Mouse (Mus musculus) CH12.LX (cell line): ENCODE measurements around the gene Akt3. TPM values are rescaled to one million over a fixed set of nuclear protein-coding genes. Genes with fewer than 3 reads are reported as not detected.

Source experiments
- DNase-seq: peaks from one replicate; pipeline ENCODE4 v3.0.0-alpha.2; 2013; ENCODE audit errors: extremely low read depth
- H3K27ac ChIP-seq: 2 replicates; pipeline ENCODE4 v1.5.1; 2012; ENCODE audit warnings: low read depth, mild to moderate bottlenecking, control low read depth, moderate library complexity; ENCODE audit not compliant: insufficient read depth
- H3K27me3 ChIP-seq: replicated peaks from 2 replicates; pipeline ENCODE3; 2012; ENCODE audit warnings: inconsistent platforms
- H3K36me3 ChIP-seq, 2 experiments: replicated peaks in 1 of 2; 2 replicates each; pipeline versions ENCODE3 to v1.6.1; 2012; ENCODE audit warnings: inconsistent platforms in 1 of 2, low read length in 1 of 2, mild to moderate bottlenecking in 1 of 2, mixed read lengths in 1 of 2, moderate library complexity in 1 of 2; ENCODE audit not compliant: control insufficient read depth in 1 of 2, insufficient read depth in 1 of 2
- H3K4me1 ChIP-seq, 2 experiments: 2 replicates each; pipeline ENCODE4 v1.6.1; 2012; ENCODE audit warnings: inconsistent platforms in 1 of 2, moderate library complexity in 1 of 2; ENCODE audit not compliant: insufficient read depth in 2 of 2, control insufficient read depth in 1 of 2
- H3K4me2 ChIP-seq: 2 replicates; pipeline ENCODE4 v1.6.1; 2012; ENCODE audit warnings: low read depth, mild to moderate bottlenecking, control low read depth; ENCODE audit not compliant: poor library complexity, insufficient read depth, severe bottlenecking
- H3K4me3 ChIP-seq, 3 experiments: fragments of 150-350 bp in 1 of 3; sonication (generic) in 1 of 3; replicated peaks in 1 of 3; 2 replicates each; pipeline versions ENCODE3 to v1.5.1; 2011 to 2012; ENCODE audit warnings: low read depth in 2 of 3, low read length in 2 of 3, mild to moderate bottlenecking in 2 of 3, moderate library complexity in 2 of 3, control low read depth in 1 of 3, improper control_type of control experiment in 1 of 3, inconsistent platforms in 1 of 3, mixed read lengths in 1 of 3; ENCODE audit not compliant: poor library complexity in 1 of 3
- H3K79me2 ChIP-seq: replicated peaks from 2 replicates; pipeline ENCODE4 v1.6.1; 2012; ENCODE audit warnings: mild to moderate bottlenecking, moderate library complexity; ENCODE audit not compliant: control insufficient read depth, poor library complexity, insufficient read depth, severe bottlenecking; ENCODE audit errors: extremely low read depth
- H3K9ac ChIP-seq: 2 replicates; pipeline ENCODE4 v1.6.1; 2012; ENCODE audit warnings: low read depth, mild to moderate bottlenecking, control low read depth, moderate library complexity; ENCODE audit not compliant: insufficient read depth
- H3K9me3 ChIP-seq: replicated peaks from 2 replicates; pipeline ENCODE3; 2012; ENCODE audit warnings: low read length, inconsistent platforms, mixed read lengths
- CHD2 ChIP-seq: IDR thresholded peaks from 2 replicates; pipeline ENCODE4 v1.6.1; 2011; ENCODE audit warnings: low read length, improper control_type of control experiment
- CTCF ChIP-seq, 2 experiments: IDR thresholded peaks in 1 of 2; conservative IDR thresholded peaks in 1 of 2; 2 replicates each; pipeline ENCODE4 v1.5.1; 2011 to 2012; ENCODE audit warnings: low read depth in 2 of 2, low read length in 2 of 2, improper control_type of control experiment in 1 of 2, inconsistent platforms in 1 of 2, mild to moderate bottlenecking in 1 of 2, moderate library complexity in 1 of 2
- E2F4 ChIP-seq: IDR thresholded peaks from 2 replicates; pipeline ENCODE4 v1.6.1; 2011; ENCODE audit warnings: low read depth, low read length, improper control_type of control experiment; ENCODE audit not compliant: insufficient replicate concordance
- ELF1 ChIP-seq: IDR thresholded peaks from 2 replicates; pipeline ENCODE4 v1.6.1; 2014; ENCODE audit warnings: low read depth, mild to moderate bottlenecking, inconsistent platforms, low read length, improper control_type of control experiment
- EP300 ChIP-seq: IDR thresholded peaks from 2 replicates; pipeline ENCODE4 v1.6.1; 2011; ENCODE audit warnings: low read length, improper control_type of control experiment
- ETS1 ChIP-seq: conservative IDR thresholded peaks from 2 replicates; pipeline ENCODE4 v1.6.1; 2012; ENCODE audit warnings: low read depth, mild to moderate bottlenecking, inconsistent platforms, low read length, improper control_type of control experiment, moderate library complexity
- JUN ChIP-seq: IDR thresholded peaks from 2 replicates; pipeline ENCODE4 v1.6.1; 2011; ENCODE audit warnings: low read depth, mild to moderate bottlenecking, low read length, improper control_type of control experiment, moderate library complexity; ENCODE audit not compliant: insufficient read depth
- KAT2A ChIP-seq: IDR thresholded peaks from 2 replicates; pipeline ENCODE4 v1.6.1; 2012; ENCODE audit warnings: low read length, improper control_type of control experiment, inconsistent platforms; ENCODE audit not compliant: insufficient replicate concordance
- MAZ ChIP-seq: IDR thresholded peaks from 2 replicates; pipeline ENCODE4 v1.6.1; 2012; ENCODE audit warnings: low read depth, mild to moderate bottlenecking, inconsistent platforms, low read length, improper control_type of control experiment, moderate library complexity
- MEF2A ChIP-seq: IDR thresholded peaks from 2 replicates; pipeline ENCODE4 v1.6.1; 2014; ENCODE audit warnings: low read depth, mild to moderate bottlenecking, inconsistent platforms, low read length, improper control_type of control experiment, borderline replicate concordance
- NELFE ChIP-seq: IDR thresholded peaks from 2 replicates; pipeline ENCODE4 v1.6.1; 2011; ENCODE audit warnings: low read depth, low read length, improper control_type of control experiment
- NRF1 ChIP-seq: IDR thresholded peaks from 2 replicates; pipeline ENCODE4 v1.6.1; 2014; ENCODE audit warnings: low read depth, mild to moderate bottlenecking, inconsistent platforms, low read length, improper control_type of control experiment, moderate library complexity
- POLR2A ChIP-seq: IDR thresholded peaks from 2 replicates; pipeline ENCODE4 v1.6.1; 2011; ENCODE audit warnings: low read depth, mild to moderate bottlenecking, improper control_type of control experiment, low read length
- RAD21 ChIP-seq: IDR thresholded peaks from 2 replicates; pipeline ENCODE4 v1.6.1; 2011; ENCODE audit warnings: low read depth, mild to moderate bottlenecking, low read length, improper control_type of control experiment, moderate library complexity
- TBP ChIP-seq: conservative IDR thresholded peaks from 2 replicates; pipeline ENCODE4 v1.6.1; 2011; ENCODE audit warnings: low read depth, low read length, improper control_type of control experiment
- TCF12 ChIP-seq: IDR thresholded peaks from 2 replicates; pipeline ENCODE4 v1.6.1; 2014; ENCODE audit warnings: low read depth, mild to moderate bottlenecking, inconsistent platforms, low read length, improper control_type of control experiment
- UBTF ChIP-seq: IDR thresholded peaks from 2 replicates; pipeline ENCODE4 v1.6.1; 2012; ENCODE audit warnings: low read depth, mild to moderate bottlenecking, inconsistent platforms, low read length, improper control_type of control experiment, moderate library complexity
- ZC3H11A ChIP-seq: IDR thresholded peaks from 2 replicates; pipeline ENCODE4 v1.6.1; 2012; ENCODE audit warnings: low read depth, mild to moderate bottlenecking, inconsistent platforms, low read length, improper control_type of control experiment
- ZKSCAN1 ChIP-seq: IDR thresholded peaks from 2 replicates; pipeline ENCODE4 v1.6.1; 2012; ENCODE audit warnings: low read depth, inconsistent platforms, low read length, improper control_type of control experiment, borderline replicate concordance
- dilution Hi-C: fragments of 300-500 bp; cut with MboI; formaldehyde crosslinking; loops from 2 replicates; pipeline ENCODE4 v1.14.3; 2020; ENCODE audit warnings: low sequenced_read_pairs; ENCODE audit not compliant: extremely low pct_unique_long_range_greater_than_20kb, extremely low pct_ligation_motif_present
- in situ Hi-C: fragments of 300-500 bp; cut with MboI; formaldehyde crosslinking; loops from 3 replicates; pipeline ENCODE4 v1.14.3; 2019; ENCODE audit warnings: low sequenced_read_pairs, low pct_ligation_motif_present, low pct_unique_long_range_greater_than_20kb, mixed read lengths
- polyA plus RNA-seq: library from polyadenylated mRNA; unstranded; fragments of >175 nt; gene quantifications from 2 replicates; pipeline ENCODE4 v1.2.1, GENCODE M21; 2012; ENCODE audit warnings: low read depth; ENCODE audit not compliant: insufficient read length
- total RNA-seq, 2 experiments: library from RNA; depleted of rRNA; stranded (reverse); fragments of 300-350 nt in 1 of 2; fragments of >200 nt in 1 of 2; gene quantifications; 2 replicates each; pipeline ENCODE4 v1.2.3; 2012 to 2014

The Akt3 gene
- total and polyA plus RNA-seq, 3 experiments: 0.34 to 1.3 (median 0.82) TPM

DNA sequence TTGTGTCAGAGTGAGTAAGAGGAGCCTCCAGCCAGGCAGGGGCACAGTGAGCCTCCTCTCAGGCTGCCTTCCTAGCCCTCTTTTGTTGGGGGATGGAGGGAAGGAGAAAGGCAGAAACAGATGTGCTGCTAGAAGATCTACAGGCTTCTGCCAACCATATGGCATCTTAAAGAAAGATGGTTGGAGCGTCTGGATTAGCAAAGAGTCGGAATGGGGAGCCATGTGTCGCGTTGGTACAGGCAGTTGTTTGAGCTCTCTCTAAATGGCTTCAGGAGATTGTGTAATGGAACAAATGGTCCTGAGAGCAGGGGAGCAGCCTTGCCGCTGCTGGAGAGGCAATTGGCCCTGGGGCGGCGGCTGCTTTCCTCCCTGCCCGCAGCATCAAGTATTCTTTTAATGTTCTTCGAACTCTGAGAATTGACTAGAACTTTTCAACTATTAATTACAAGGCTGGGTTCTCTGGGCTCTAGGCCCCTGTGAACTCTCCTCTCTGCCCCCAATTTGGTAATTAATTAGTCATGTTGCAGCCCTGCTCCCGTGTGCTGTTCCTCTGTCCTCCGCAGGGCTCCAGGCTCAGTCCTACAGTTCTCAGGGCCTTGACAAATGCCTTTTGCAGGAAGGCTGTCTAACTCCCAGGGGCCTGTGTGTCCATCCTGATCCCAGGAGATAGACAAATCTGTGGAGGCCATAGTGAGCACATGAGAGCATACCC lies 263.1 kb downstream of the Akt3 start:
- in situ Hi-C loops: no loop called here
- dilution Hi-C loops: no loop called here
- no peaks in the 10 kb centered on the region for H3K27me3 ChIP-seq
- no peaks in the 10 kb centered on the region for H3K79me2 ChIP-seq
- no peak overlapping the region for H3K27ac ChIP-seq
- no peak for TF ChIP-seq ETS1
- TF ChIP-seq KAT2A: no peak
- TF ChIP-seq TCF12: peak; percentile 18; the same call in 1 of the 2 replicates
- TF ChIP-seq TBP: 0 out of 2 replicates have a peak, but pooled peaks have one; percentile 4
- no peak for TF ChIP-seq CTCF (conservative IDR thresholded peaks at IDR 0.05 in 1 of 2, IDR thresholded peaks at IDR 0.05 in 1 of 2; ENCODE audit: low read depth in 2 of 2, low read length in 2 of 2)
- TF ChIP-seq EP300: peak; percentile 35; the same call in 1 of the 2 replicates
- peak overlapping the region; percentile 29; the same call in 1 of the 2 replicates for H3K9ac ChIP-seq
- H3K9me3 ChIP-seq: no peaks in the 10 kb centered on the region
- H3K4me1 ChIP-seq: peaks cover 20 to 66% of the 10 kb centered on the region in 2 experiments
- no peak overlapping the region for H3K4me3 ChIP-seq
- peak overlapping the region; percentile 53 for H3K4me2 ChIP-seq
- DNase-seq: no peak
- peaks cover 2 to 14% of the 10 kb centered on the region in 2 experiments for H3K36me3 ChIP-seq

- in situ Hi-C loops (no loop called here), dilution Hi-C loops (no loop called here)
- Histone ChIP-seq H3K4me3 (no peak overlapping the region), H3K36me3 (peaks cover 2 to 14% of the 10 kb centered on the region in 2 experiments), H3K27ac (no peak overlapping the region), H3K9ac (peak overlapping the region; percentile 29; the same call in 1 of the 2 replicates), H3K9me3 (no peaks in the 10 kb centered on the region), H3K27me3 (no peaks in the 10 kb centered on the region), H3K79me2 (no peaks in the 10 kb centered on the region), H3K4me1 (peaks cover 20 to 59% of the 10 kb centered on the region in 2 experiments), H3K4me2 (peak overlapping the region; percentile 53; the same call in 1 of the 2 replicates)
- 0 out of 2 replicates have a peak, but pooled peaks have one; percentile 29 for TF ChIP-seq POLR2A
- no peak for TF ChIP-seq ELF1
- 0 out of 2 replicates have a peak, but pooled peaks have one; percentile 25 for TF ChIP-seq MEF2A
- no peak for DNase-seq
These were observed 263.9 kb downstream of the Akt3 start for GRCm38 (mm10) chr1:176994087-176994486.

GRCm38 (mm10) chr1:176993141-176994010 lies 264.6 kb downstream of the Akt3 start:
- Histone ChIP-seq H3K4me3 (no peak overlapping the region), H3K9me3 (no peaks in the 10 kb centered on the region), H3K4me1 (peaks cover 20 to 54% of the 10 kb centered on the region in 2 experiments), H3K9ac (no peak overlapping the region), H3K79me2 (no peaks in the 10 kb centered on the region), H3K4me2 (no peak overlapping the region), H3K27me3 (no peaks in the 10 kb centered on the region), H3K36me3 (peaks cover 2 to 16% of the 10 kb centered on the region in 2 experiments), H3K27ac (no peak overlapping the region; the same call in 1 of the 2 replicates)
- in situ Hi-C loops (no loop called here), dilution Hi-C loops (no loop called here)
- no peak for DNase-seq
- TF ChIP-seq JUN (no peak), E2F4 (no peak), CHD2 (no peak), RAD21 (no peak), ZC3H11A (no peak), ZKSCAN1 (no peak), NELFE (no peak), TCF12 (no peak), MAZ (no peak), NRF1 (no peak), UBTF (no peak), MEF2A (no peak)
